Mouse (Mus musculus) midbrain, embryonic 11.5 days (tissue): ENCODE results near the gene Sorbs1. TPM values are rescaled to one million over a fixed set of nuclear protein-coding genes. Genes with fewer than 3 reads are reported as not detected.

ENCODE experiments used
- ATAC-seq: fragments of 200-750 bp; cut with Nextera tagmentation; 2 replicates; pipeline ENCODE4 v1.8.0; 2017; ENCODE audit warnings: moderate TSS enrichment, moderate library complexity; ENCODE audit not compliant: low FRiP score
- DNase-seq: peaks from one replicate; pipeline ENCODE4 v3.0.0; 2015; ENCODE audit warnings: low spot score; ENCODE audit errors: missing footprints
- H3K27ac ChIP-seq: fragments of 300-500 bp; sonication (generic); 2 replicates; pipeline ENCODE4 v1.5.1; 2014; ENCODE audit warnings: low read depth, low read length
- H3K27me3 ChIP-seq: fragments of 300-500 bp; sonication (generic); 2 replicates; pipeline ENCODE4 v1.6.1; 2014; ENCODE audit warnings: mild to moderate bottlenecking, low read length, moderate library complexity, mixed read lengths; ENCODE audit not compliant: control insufficient read depth, insufficient read depth
- H3K36me3 ChIP-seq: fragments of 300-500 bp; sonication (generic); 2 replicates; pipeline ENCODE4 v1.6.1; 2014; ENCODE audit warnings: mild to moderate bottlenecking, low read length, moderate library complexity, mixed read lengths; ENCODE audit not compliant: control insufficient read depth, insufficient read depth
- H3K4me1 ChIP-seq: fragments of 300-500 bp; sonication (generic); 2 replicates; pipeline ENCODE4 v1.6.1; 2014; ENCODE audit warnings: low read length; ENCODE audit not compliant: control insufficient read depth, insufficient read depth
- H3K4me2 ChIP-seq: fragments of 300-500 bp; sonication (generic); 2 replicates; pipeline ENCODE4 v1.6.1; 2014; ENCODE audit warnings: mild to moderate bottlenecking, moderate library complexity
- H3K4me3 ChIP-seq: fragments of 300-500 bp; sonication (generic); 2 replicates; pipeline ENCODE4 v1.5.1; 2014; ENCODE audit warnings: low read depth, low read length
- H3K9ac ChIP-seq: fragments of 300-500 bp; sonication (generic); 2 replicates; pipeline ENCODE4 v1.6.1; 2014; ENCODE audit warnings: low read length
- H3K9me3 ChIP-seq: fragments of 300-500 bp; sonication (generic); 2 replicates; pipeline ENCODE4 v1.6.1; 2016; ENCODE audit warnings: low read length; ENCODE audit not compliant: control insufficient read depth
- WGBS: fragments of 180-500 bp; shearing (Covaris S2); extraction: QIAGEN DNeasy Blood & Tissue Kit; methylation state at CpG from one replicate; pipeline ENCODE4 v1.1.7; 2014; 5-methylcytosine and 5-hydroxymethylcytosine counted together
- polyA plus RNA-seq: library from polyadenylated mRNA; unstranded; fragments of >200 nt; fragmentation: Nextera tagmentation; extraction: Ambion mirVana; gene quantifications from 2 replicates; pipeline ENCODE4 v1.2.1, GENCODE M21; 2014

The Sorbs1 gene
- polyA plus RNA-seq, 1 experiment from 2014 or later = 61.0 TPM

GRCm38 (mm10) chr19:40254741-40255140 lies 258.8 kb downstream of the Sorbs1 start:
- ATAC-seq = no peak
- no peak overlapping the region for H3K9ac ChIP-seq
- no peak overlapping the region for H3K4me2 ChIP-seq
- WGBS = 91% methylated on average over 3 of the region's 3 CpGs
- no peaks in the 10 kb centered on the region for H3K9me3 ChIP-seq
- DNase-seq = peak; percentile 67
- H3K27me3 ChIP-seq = no peaks in the 10 kb centered on the region
- no peak overlapping the region for H3K27ac ChIP-seq
- H3K36me3 ChIP-seq = no peaks in the 10 kb centered on the region
- no peaks in the 10 kb centered on the region for H3K4me1 ChIP-seq
- H3K4me3 ChIP-seq = no peak overlapping the region

DNA sequence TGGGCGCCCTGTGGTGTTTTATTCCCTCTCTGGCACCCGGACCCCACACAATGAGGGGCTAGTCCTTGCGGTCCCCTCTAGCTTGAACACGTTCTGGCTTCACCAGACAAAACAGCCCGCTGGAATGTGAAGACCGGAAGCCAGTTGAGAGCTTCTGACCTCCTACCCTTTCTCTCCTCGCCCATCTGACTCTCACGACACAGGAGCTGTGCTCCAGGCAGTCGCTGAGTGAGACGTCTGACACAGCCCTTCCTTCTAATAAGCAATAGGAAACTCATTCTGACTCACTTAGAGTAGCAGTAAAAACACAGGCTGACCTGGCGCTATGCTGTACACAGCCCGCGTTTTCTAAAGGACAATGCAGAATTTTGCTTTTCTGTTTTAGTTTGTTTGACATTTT lies 259.8 kb downstream of the Sorbs1 start:
- Histone ChIP-seq H3K4me2 (no peak overlapping the region), H3K4me1 (no peaks in the 10 kb centered on the region), H3K9me3 (no peaks in the 10 kb centered on the region), H3K36me3 (no peaks in the 10 kb centered on the region), H3K27me3 (no peaks in the 10 kb centered on the region), H3K4me3 (no peak overlapping the region), H3K27ac (no peak overlapping the region), H3K9ac (no peak overlapping the region)
- DNase-seq = no peak
- WGBS = 69% methylated on average over 13 of the region's 13 CpGs
- no peak for ATAC-seq

- Histone ChIP-seq H3K9me3 (no peaks in the 10 kb centered on the region), H3K4me1 (no peaks in the 10 kb centered on the region; the same call in 1 of the 2 replicates), H3K27me3 (no peaks in the 10 kb centered on the region), H3K36me3 (no peaks in the 10 kb centered on the region), H3K9ac (no peak overlapping the region), H3K27ac (no peak overlapping the region), H3K4me3 (no peak overlapping the region), H3K4me2 (no peak overlapping the region)
- ATAC-seq (no peak), DNase-seq (no peak)
- WGBS = 86% methylated on average over 4 of the region's 4 CpGs
Measured at GRCm38 (mm10) chr19:40251115-40251514, 262.5 kb downstream of the Sorbs1 start.

- no peaks in the 10 kb centered on the region for H3K36me3 ChIP-seq
- H3K4me2 ChIP-seq = no peak overlapping the region
- ATAC-seq = no peak
- H3K4me1 ChIP-seq = no peaks in the 10 kb centered on the region; the same call in 1 of the 2 replicates
- DNase-seq = peak; percentile 72
- no peak overlapping the region for H3K9ac ChIP-seq
- no peaks in the 10 kb centered on the region for H3K9me3 ChIP-seq
- H3K4me3 ChIP-seq = no peak overlapping the region
- H3K27ac ChIP-seq = no peak overlapping the region
- no peaks in the 10 kb centered on the region for H3K27me3 ChIP-seq
- 80% methylated on average over 11 of the region's 11 CpGs for WGBS
Measured at GRCm38 (mm10) chr19:40249352-40249751, 264.2 kb downstream of the Sorbs1 start.

DNA sequence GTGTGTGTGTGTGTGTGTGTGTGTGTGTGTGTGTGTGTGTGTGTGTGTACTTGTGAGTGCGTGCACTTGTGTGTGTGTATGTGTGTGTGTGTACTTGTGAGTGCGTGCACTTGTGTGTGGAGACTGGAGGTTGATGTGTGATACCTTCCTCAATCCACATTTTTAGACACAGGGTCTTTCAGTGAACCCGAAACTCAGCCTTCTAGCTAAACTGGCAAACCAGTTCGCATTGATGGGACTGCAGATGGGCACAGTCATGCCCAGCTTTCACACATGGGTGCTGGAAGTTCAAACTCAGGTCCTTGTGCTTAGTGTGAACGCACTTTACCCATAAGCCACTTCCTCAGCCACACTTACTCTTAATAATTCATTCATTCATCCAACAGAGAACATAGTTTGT lies 265.1 kb downstream of the Sorbs1 start:
- DNase-seq (peak; percentile 83), ATAC-seq (no peak)
- 97% methylated on average over 5 of the region's 5 CpGs for WGBS
- no peak overlapping the region for H3K4me3 ChIP-seq
- H3K27me3 ChIP-seq = no peaks in the 10 kb centered on the region
- no peak overlapping the region for H3K27ac ChIP-seq
- H3K36me3 ChIP-seq = no peaks in the 10 kb centered on the region
- H3K9me3 ChIP-seq = no peaks in the 10 kb centered on the region
- no peak overlapping the region for H3K9ac ChIP-seq
- H3K4me1 ChIP-seq = no peaks in the 10 kb centered on the region; the same call in 1 of the 2 replicates
- H3K4me2 ChIP-seq = no peak overlapping the region

DNA sequence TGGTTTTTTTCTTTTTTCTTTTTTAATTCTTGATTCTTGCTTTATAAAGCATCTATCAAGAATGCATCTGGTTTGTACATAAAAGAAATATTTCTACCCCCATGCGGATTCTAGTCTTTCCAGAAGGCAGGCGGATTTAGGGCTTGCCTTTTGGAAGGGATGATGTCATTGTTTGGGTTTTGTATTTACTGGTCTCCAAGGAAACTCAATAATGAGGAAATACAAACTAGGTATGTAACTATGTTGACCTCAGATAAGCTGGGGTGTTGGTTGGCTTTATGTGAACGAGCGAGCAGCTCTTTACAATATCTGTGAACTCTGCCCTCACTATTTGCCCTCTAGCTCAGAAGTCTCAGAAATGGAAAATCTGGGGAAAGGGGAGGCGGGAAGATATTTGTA lies 266.3 kb downstream of the Sorbs1 start:
- no peak overlapping the region for H3K4me3 ChIP-seq
- no peaks in the 10 kb centered on the region for H3K9me3 ChIP-seq
- peak; percentile 69; the same call in 1 of the 2 replicates for ATAC-seq
- no peak overlapping the region for H3K9ac ChIP-seq
- no peak overlapping the region for H3K4me2 ChIP-seq
- no peaks in the 10 kb centered on the region; the same call in 1 of the 2 replicates for H3K4me1 ChIP-seq
- H3K36me3 ChIP-seq = no peaks in the 10 kb centered on the region
- 35% methylated on average over 5 of the region's 5 CpGs for WGBS
- no peak overlapping the region for H3K27ac ChIP-seq
- DNase-seq = peak; percentile 82
- H3K27me3 ChIP-seq = no peaks in the 10 kb centered on the region

- 81% methylated on average over 7 of the region's 7 CpGs for WGBS
- Histone ChIP-seq H3K27ac (no peak overlapping the region), H3K9me3 (no peaks in the 10 kb centered on the region)
Measured at GRCm38 (mm10) chr19:40246646-40247267, 266.8 kb downstream of the Sorbs1 start.

More at GRCm38 (mm10) chr19:40246646-40247267, 266.8 kb downstream of the Sorbs1 start:
- Histone ChIP-seq H3K9ac (no peak overlapping the region), H3K4me1 (no peaks in the 10 kb centered on the region; the same call in 1 of the 2 replicates), H3K4me3 (no peak overlapping the region), H3K36me3 (no peaks in the 10 kb centered on the region), H3K4me2 (no peak overlapping the region), H3K27me3 (no peaks in the 10 kb centered on the region)
- DNase-seq (peak; percentile 80), ATAC-seq (peak; percentile 55; the same call in 1 of the 2 replicates)

Other genes with a start within 250 kb of the Sorbs1 start
- 76.7 and 84.2 TPM in 2 replicates for gene Pdlim1, start 241.9 kb downstream of the Sorbs1 start, polyA plus RNA-seq
- gene Aldh18a1, start 74.7 kb upstream of the Sorbs1 start, polyA plus RNA-seq = 67.0 and 75.4 TPM in 2 replicates
- 10.9 and 12.1 TPM in 2 replicates for gene Tctn3, start 98.5 kb upstream of the Sorbs1 start, polyA plus RNA-seq
- 7.2 and 9.2 TPM in 2 replicates for gene Entpd1, start 98.6 kb upstream of the Sorbs1 start, polyA plus RNA-seq
- 0.22 and 0.72 TPM in 2 replicates for gene Cc2d2b, start 235.0 kb upstream of the Sorbs1 start, polyA plus RNA-seq